Mouse (Mus musculus) urinary bladder, postnatal 36 days (tissue): ENCODE measurements around the gene Polr2l.

Experiments
- DNase-seq, 2 experiments: peaks; one replicate each; pipeline ENCODE4 v3.0.0; 2022; ENCODE audit warnings: low spot score in 2 of 2, mixed read lengths in 1 of 2

Gene Polr2l

DNA sequence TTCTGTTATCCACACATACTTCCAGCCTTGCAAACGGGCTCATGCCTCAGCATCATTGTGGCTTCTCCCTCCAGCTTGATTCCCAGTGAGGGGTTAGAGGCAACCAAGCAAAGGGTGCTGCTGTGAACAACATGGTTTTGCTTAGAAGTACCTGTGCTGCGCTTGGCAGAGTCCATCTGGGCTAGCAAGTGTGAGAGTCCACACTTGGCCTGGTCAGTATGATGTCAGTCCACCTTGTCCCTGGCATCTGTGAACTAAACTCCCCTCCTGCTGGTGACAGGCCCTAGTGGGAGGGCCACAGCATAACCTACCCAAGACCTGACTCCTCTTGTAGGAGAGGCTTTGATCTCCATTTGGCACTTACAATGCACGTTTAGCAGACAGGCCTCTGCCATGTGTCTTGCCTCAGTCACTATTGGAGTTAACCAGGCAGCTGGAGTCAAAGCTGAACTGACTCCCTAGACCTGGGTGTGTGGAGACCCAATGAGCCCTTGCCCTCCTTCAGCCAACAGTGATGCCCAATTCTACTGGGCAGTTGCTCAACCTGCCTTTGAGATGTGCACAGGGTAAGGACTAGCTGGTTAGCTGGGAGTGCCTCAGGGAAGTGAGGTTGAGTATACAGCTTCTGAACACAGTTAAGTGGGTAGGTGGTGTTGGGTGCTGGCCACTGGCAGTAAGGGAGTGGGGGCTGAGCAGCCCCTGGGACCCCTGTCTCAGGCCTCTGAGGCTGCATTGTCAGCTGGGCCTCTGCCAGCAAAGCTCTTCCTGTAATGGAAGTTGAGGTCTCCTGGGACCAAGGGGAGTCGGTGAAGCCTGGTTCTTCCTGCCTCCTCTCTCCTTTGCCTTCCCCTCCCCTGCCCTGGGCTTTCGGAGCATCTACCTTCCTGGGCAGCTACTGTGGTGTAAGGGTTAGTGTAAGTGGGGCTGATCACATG lies 9.5 kb upstream of the Polr2l start:
- no peak for DNase-seq

DNA sequence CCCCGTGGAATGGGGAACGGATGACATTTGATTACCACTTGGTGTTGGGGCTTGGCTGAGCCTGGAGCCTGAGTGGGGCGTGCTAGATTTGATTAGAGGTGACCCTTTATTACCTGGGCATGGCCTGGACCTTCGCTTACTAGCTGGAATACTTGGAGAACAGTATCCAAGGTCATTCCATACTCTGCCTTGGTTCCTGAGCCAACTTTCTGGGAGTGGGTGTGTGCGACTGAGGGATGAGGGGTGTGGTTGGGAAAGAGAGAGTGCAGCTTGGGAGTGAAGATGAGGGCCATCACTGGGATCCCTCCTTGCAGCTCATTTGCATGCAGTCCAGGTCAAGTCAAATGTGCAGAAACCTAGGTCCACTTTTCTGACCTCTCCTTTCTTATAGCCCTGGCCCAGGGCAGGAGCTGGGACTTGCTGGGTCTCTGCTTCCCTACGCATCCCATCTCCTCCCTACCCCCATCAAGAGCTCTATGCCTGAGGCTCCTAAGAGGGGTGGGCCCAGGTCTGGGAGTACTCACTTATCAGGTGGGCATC lies 8.3 kb upstream of the Polr2l start:
- no peak for DNase-seq

DNA sequence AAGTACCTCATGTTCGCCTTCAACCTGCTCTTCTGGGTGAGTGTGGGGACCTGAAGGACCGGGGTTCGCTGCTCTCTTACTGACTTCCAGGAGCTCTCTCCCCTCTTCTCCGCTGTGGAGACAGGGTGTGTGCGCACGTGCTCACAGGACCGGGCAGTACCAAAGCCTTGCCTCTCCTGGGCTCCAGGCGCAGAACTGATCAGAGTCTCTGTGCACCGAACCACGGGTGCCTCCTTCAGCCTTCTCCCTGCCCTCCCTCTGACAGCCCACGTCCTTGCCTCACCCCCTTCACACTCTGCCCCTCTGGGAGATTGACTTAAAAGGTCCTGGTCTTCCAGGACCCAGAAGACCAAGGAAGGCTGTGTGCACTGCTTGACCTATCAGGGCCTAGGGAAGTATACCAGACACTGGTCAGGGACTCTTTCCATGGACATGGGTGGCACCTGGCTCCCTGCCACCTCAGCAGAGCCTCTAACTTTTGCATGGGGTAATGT lies 7.6 kb upstream of the Polr2l start:
- DNase-seq, result no peak

DNA sequence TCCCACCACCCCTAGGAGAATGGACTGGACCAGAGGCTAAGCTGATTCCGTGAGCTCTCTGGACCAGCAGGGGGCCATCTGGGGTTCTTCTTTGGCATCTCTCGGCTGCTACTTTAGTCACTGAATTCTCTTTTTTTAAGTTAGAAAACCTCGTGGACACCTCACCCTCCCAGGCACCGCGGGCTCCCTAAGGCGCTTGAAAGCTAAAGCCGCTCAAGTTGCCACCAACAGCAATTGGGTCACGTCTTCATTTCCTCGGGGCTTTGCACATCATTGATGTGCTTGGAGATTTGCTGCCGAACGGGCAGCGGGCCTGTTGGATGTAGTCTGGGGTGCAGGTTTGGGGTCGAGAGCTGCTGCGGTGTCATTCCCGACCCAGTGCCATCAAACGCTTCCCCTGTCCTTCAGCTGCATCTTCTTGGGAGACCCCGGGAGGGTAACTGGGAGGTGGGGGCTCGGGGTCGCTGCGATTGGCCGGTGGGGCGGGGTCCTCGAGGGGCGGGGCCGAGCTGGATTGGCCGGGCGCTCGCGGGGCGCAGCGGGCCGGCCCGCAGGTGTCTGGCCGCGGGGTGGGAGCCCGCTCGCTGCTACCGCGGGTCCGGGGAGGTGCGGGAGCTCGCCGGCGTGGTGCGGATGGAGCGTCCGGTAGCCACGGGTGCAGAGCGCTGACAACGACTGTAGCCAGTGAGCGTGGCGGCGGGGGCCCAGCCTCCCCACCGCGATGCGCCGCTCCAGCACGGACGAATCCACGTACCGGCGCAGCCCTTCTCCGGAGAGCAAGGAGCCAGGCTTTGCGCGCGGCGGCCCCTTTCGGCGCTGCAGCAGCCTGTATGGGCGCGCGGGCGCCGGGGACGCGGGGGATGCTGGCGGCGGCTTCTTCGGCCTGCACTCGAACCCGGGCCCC lies 6.8 kb upstream of the Polr2l start:
- DNase-seq, result no peak

DNA sequence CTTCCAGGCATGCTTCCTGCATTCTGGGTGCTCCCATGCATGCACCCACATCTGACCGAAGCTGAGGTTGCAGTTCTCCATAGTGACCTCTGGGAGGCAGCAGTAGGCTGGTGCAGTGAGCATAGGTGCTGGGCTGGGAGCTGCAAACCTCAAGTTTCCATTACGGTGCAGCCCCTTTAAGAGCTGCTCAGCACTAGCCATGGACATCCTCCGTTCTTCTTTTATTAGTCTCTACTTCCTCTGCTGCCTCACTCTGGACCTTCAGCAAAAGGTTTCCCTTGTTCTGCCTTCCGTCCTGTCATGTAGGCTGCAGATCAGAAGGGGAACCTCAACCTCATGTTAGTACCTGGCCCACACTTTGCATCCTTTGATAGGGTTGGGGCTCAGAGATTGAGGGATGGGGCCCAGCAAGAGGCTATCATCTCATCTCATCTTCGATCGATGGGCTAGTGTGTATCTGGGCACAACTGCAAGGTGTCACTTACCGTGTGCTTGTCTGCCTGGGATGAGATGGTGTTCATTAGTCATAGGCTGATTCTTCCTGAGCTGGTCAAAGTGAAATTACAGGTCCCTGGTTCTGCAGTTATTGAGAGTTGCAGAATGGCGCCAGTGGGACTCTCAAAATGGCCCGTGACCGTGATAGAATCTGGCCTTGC lies 6.0 kb upstream of the Polr2l start:
- no peak for DNase-seq

DNA sequence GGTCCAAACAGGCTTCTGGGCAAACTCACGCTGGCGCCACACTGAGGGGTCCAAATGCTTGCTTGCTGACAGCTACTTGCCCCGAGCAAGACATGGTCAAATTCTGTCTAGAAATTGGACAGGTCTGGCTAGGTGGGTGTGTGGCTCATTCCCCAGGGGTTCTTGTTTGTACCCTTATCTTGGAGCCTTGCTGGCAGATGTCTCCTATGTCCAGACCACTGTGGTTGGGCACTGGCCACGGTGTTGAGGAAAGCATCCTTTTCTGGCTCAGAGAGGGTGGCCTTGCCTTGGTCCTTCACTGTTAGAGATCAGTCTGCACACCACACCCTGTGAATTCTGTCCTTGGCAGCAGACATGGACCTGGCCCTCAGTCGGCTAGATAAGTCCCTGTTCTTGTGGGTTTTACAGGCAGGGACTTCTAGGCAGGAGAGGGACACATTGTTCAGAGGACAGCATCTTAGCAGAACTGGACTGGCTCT lies 3.4 kb upstream of the Polr2l start:
- DNase-seq, result no peak

DNA sequence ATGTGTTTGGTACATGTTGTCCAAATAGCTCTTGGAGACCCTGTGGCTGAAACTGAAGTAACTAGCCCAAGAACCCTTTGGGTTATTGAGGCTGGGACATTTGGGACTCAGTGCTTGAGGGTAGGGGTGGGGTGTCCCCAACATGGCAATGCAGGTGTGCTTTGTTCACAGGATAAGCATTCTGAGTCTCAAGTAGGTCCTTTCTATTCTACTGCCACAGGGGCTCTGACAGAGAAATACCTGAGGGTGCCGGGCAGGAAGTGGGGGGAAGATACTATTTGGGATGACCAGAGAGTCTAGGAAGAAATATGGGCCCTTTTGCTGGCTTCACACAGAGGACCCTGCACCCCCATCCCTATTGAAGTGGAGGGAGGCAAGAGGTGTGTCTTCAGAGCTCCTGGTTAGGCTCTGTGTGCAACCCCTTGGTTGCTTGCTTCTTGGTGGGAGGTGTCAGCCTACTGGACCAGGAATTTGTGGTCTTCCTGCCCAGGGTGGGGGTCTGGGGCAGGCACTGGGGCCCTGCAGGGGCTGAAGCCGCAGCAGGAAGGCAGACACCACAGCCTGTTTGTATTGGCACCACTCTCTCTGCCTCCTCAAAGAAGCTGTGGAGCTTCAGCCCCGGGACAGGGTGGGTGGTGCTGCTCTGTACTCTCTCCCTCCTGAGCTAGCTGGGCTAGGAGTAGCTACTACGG lies 2.8 kb upstream of the Polr2l start:
- no peak for DNase-seq

DNA sequence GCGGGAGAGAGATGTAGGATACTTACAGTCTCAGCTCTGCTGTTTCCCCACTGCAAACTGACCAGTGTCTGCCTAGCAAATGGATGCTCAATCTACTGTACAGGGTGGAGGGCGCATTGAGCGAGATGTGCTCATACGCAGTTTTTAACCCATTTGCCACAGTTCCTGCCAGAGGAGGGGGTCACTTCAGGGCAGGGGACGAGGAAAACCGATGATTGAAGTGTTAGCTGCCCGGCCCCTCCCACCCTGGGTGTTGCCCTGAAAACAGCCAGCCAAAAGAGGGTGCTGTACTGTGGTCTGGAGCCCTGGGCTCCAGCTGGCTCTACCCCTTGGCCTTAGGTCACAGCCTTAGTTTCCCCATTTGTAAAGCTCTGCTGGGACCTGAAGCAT lies 2.0 kb upstream of the Polr2l start:
- no peak for DNase-seq

DNA sequence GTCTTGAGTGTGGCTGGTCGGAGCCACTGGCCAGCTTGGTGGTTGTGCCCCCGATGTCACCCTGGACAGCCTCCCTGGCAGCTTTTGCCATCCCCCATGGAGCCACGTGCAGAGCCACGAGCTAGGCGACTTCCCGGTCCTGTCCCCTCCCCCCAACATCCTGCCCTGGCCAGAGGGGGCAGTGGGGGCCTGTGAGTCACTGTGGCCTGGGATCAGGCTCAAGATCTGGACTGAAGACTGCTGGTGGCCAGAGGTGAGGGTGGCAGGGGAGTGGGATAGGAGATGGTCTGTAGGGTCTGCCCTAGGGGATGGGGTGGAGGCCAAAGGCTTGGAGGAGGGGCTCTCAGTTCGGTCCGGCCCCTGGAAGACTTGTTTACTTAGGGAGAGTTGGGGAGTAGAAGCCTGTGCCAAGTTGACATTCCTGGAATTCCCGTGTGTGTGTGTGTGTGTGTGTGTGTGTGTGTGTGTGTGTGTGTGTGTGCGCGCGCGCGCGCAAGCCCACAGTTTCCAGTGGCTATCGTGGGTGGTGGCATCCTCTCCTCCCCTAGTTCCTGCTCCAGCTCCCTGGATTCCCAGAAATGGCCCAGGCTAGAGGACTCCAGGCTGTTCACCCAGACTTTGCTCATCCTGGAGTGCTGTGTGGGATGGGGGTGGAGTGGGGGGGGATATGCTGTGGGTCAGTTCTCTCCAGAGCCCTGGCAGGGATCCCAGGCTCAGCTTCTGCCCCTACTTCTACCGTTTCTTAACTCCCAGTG lies 1.5 kb upstream of the Polr2l start:
- peak; percentile 82 to 86 for DNase-seq

DNA sequence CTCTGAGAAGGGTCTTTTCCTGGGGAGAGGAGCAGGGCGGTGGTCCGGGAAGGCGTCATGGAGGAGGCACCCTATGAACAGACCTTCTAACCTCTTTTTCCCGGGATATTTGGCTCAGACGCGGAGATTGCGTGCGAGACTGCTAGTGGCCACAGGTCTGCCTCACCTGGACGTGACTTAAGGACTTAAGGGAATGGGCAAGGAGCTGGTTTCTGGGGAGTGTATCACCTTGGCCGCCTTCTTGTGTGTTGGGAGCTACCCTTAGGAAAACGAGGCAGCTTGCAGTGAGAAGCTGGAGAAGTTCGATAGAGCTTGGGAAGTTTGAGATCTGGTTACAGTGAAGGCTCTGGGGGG lies 850 bp upstream of the Polr2l start:
- no peak for DNase-seq

DNA sequence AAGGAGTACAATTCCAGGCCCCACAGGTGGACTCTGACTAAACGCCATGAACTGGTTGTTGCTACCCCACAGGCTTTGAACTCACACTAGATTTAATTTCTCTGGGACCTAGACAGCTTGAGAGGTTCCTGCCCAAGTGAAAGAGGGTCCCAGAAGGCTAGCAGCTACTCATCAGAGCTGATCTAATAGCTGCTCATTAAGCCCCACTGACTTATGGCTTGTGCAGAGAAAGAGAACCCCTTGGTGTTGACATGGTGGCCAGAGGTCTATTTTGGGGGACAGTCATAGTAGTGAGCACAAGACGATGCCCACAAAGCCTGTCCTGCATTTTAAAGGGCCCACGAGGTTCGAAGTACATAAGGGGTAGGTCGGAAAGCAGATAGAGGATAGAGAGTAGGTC lies 772 bp downstream of the Polr2l start:
- DNase-seq, result no peak

DNA sequence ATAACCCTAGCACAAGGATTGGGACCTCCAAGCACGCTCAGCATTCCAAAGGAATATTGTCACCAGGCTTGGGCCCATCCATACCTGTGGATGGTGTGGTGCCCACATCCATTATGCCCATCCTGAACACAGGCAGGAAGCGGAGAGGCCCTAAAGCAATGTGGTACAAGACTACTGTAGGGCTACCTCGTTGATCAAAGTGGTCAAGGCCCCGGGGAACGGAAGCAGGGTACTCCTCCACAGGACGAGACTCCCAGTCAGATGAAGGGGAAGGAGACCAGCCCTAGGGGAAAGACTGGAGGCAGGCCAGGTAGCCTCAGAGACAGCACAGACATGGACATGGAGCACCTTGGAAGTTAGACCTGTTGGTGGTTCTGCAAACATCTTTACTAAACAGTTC lies 2.2 kb downstream of the Polr2l start:
- DNase-seq, result no peak

DNA sequence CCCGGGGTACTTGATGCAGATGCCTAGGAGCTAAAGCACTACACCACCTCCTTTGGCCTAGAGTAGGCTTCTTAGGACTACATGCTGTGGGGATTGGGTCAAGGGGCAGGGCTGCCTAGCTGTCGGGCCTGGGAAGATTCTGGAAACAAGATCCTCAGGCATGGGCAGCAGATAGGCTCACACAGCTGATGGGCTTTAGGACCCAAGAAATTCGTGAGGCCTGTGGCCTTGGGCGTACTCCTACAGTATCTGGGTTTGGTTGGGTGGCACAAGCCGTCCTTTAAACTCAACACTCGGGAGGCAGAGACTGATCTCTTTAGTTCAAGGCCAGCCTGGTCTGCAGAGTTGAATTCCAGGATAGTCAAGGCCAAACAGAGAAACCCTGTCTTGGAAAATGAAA lies 2.7 kb downstream of the Polr2l start:
- no peak for DNase-seq

DNA sequence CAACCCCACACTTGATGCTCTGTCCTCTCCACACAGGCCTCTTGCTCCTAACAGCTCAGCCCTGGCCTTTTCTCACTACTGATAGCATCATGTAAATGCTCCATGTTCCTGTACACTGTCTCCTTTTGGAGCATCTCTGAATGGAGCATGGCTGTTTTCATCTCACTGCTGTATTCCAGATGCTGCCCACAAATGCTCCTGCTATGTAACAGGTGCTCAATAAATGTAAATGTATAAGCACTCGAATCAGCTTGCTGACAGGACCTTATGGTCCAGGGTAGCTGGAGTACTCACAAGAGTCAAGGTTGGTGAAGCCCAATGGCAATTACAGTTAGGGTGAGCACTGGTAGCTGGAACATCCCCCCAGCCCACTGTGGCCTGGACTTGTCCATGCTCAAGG lies 3.7 kb downstream of the Polr2l start:
- DNase-seq, result no peak

DNA sequence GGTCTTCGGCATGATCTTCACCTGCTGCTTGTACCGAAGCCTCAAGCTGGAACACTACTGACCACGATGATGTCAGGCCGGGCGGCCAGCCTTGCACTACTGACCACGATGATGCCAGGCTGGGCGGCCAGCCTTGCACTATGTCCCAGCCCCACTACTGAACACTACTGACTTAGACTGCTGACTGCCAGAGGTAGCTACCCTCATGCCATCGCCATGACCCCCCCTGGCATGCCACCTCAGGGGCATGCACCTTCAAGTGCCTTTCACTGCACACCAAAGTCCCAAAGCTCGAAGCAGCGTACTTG lies 4.3 kb downstream of the Polr2l start:
- DNase-seq, result no peak

DNA sequence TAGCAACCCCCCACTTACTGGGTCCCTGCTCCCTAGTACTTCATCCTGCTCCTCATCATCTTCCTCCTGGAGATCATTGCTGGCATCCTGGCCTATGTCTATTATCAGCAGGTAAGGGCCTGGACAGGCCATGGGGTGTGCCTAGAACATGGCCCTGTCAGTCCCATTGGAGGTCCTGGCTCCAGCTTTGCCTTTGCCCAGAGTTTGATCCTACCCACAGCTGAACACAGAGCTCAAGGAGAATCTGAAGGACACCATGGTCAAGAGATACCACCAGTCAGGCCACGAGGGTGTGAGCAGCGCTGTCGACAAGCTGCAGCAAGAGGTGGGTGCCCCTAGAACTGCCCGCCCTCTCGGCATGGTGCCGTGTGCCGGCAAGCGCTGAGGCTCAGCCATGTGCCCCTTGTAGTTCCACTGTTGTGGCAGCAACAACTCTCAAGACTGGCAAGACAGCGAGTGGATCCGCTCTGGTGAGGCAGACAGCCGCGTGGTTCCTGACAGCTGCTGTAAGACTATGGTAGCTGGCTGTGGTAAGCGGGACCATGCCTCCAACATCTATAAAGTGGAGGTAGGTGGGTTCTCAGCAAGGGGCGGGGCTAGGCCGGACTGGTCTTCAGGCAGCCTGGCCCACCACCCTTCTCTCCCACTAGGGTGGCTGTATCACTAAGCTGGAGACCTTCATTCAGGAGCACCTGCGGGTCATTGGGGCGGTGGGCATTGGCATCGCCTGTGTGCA lies 4.9 kb downstream of the Polr2l start:
- no peak for DNase-seq

DNA sequence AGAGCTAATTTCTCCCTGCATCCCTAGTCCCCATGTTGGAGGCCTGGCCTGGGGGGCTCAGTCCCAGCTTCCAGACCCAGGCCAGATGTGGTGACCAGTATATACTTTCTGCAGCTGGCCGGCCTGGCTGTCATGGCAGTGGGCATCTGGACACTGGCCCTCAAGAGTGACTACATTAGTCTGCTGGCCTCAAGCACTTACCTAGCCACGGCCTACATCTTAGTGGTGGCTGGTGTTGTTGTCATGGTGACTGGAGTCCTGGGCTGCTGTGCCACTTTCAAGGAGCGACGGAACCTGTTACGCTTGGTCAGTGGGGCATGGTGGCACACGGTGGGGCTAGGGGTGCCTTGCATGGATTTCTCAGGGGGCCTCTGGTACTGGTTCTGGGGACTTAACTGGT lies 5.6 kb downstream of the Polr2l start:
- no peak for DNase-seq

DNA sequence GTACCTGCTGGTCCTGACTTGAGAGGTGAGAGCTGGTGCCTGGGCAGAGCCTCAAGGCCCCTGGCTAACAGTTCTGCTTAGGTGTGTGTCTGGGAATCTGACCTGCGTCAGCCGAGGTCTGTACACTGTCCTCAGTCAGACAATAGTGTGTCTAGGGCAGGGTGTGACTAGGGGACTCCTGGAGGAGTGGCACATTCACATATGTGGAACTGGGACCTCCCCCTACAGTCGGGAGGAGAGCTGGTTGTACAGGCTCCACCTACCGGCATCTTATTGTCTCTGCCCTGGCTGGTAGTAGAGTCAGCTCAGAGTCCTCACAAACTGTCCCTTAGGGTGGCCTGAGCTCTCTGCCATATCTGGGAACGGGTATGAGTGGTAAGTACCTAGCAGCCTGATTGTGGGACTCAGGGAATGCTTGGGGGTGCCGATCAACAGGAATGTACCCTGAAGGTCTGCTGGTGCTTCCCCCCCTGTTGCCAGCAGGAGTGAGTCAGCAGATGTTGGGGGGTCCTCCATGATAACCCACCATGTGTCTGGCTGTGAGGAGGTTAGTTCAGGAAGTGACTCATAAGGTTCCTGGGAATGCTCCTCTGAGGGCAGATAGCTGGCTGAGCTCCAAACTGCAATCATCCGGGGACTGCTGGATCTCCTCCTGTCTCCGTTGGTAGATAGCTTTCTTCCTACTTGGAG lies 6.3 kb downstream of the Polr2l start:
- no peak for DNase-seq

DNA sequence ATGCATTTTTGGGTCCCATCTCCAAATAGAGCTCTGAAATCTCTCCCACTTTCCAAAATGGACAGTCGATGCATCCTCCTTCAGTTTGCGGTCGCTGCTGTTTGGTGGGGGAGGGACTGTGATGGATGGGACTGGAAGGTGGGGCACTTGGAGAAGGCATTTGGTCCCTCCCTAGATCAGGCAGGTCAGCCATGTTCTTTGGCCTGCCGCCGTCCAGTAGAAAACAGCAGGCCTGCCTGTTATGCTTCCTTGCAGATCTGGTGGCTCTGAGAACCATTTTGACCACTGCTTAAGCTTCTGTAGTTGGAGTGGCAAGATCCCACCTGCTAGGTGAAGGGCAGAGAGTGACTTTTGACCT lies 6.8 kb downstream of the Polr2l start:
- no peak for DNase-seq
